Mouse (Mus musculus): ENCODE measurements at regions not wholly inside any gene's neighbourhood (a gene's known extent, or its start where the extent isn't known, plus 50 kb on each side); places are given as distances from the start of the nearest gene placed in this dataset.

GRCm38 (mm10) chr1:184547650-184548235 lies 184.7 kb downstream of the Hlx start:
- no peak for TF ChIP-seq POLR2A (IDR thresholded peaks at IDR 0.05; ENCODE audit: low read depth, low read length)
- TF ChIP-seq CTCF (IDR thresholded peaks at IDR 0.05; ENCODE audit: borderline replicate concordance, insufficient read depth, low read length), result no peak
